ENCODE assay signal across 12 mouse cellular contexts in the genomic region with DNA sequence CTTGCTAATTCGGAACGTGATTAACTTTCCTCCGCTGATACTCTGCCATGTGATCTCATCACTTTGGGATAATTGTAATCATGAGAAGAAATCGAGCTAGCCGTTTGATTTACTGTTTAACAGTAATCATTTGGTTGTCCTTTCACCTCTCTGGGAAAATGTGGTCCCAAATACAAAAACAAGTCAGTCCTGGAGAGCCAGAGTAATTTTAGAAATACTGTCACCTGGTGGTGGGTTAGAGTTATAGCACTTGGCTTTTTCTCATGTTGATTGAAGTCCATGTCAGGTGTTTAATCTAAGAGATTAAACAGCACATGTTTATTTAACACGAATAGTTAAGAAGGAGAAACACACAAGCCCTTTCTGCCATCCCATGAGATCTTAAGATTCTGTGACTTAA.
DNase-seq lines count a peak whose midpoint lies in the region; ATAC-seq and TF ChIP-seq lines count a peak whose summit lies in the region.
"Had no signal": no experiment of that assay in that cellular context is flagged by ENCODE, and none has a peak within 500 bp of the region (broad histone marks: within the 10 kb centered on the region; RNA-seq: fewer than 3 reads in every experiment).

No protein-coding gene starts in this region.

- H3K27me3 ChIP-seq in hindbrain, postnatal 0 days (ENCODE audit: insufficient read depth, low read length) = no peaks in the 10 kb centered on the region
- no peaks in the 10 kb centered on the region for H3K27me3 ChIP-seq in hindbrain, embryonic 12.5 days
- H3K27me3 ChIP-seq in midbrain, embryonic 11.5 days (ENCODE audit: control insufficient read depth, insufficient read depth, low read length) = no peaks in the 10 kb centered on the region
- no peaks in the 10 kb centered on the region for H3K27me3 ChIP-seq in midbrain, embryonic 10.5 days (ENCODE audit: low read depth, poor library complexity, severe bottlenecking)
- H3K27me3 ChIP-seq: heart, embryonic 12.5 days; intestine, embryonic 15.5 days; neural tube, embryonic 12.5 days had no signal

- H3K27ac ChIP-seq in hindbrain, postnatal 0 days = no peak overlapping the region
- H3K27ac ChIP-seq in hindbrain, embryonic 12.5 days = no peak overlapping the region
- H3K27ac ChIP-seq in midbrain, embryonic 11.5 days (ENCODE audit: low read depth, low read length) = no peak overlapping the region
- H3K27ac ChIP-seq in midbrain, embryonic 10.5 days (replicated peaks) = no peak overlapping the region
- H3K27ac ChIP-seq: intestine, embryonic 15.5 days; neural tube, embryonic 12.5 days had no signal

- H3K36me3 ChIP-seq in hindbrain, postnatal 0 days (ENCODE audit: insufficient read depth, low read length) = no peaks in the 10 kb centered on the region
- no peaks in the 10 kb centered on the region for H3K36me3 ChIP-seq in hindbrain, embryonic 12.5 days
- H3K36me3 ChIP-seq in midbrain, embryonic 11.5 days (ENCODE audit: control insufficient read depth, insufficient read depth, low read length) = no peaks in the 10 kb centered on the region
- no peaks in the 10 kb centered on the region for H3K36me3 ChIP-seq in midbrain, embryonic 10.5 days
- H3K36me3 ChIP-seq: heart, embryonic 12.5 days; intestine, embryonic 15.5 days; neural tube, embryonic 12.5 days had no signal

- H3K4me2 ChIP-seq in hindbrain, postnatal 0 days (ENCODE audit: low read depth, low read length) = no peak overlapping the region
- H3K4me2 ChIP-seq in hindbrain, embryonic 12.5 days (replicated peaks) = no peak overlapping the region
- H3K4me2 ChIP-seq in midbrain, embryonic 11.5 days = no peak overlapping the region
- H3K4me2 ChIP-seq: heart, embryonic 12.5 days; intestine, embryonic 15.5 days; neural tube, embryonic 12.5 days had no signal

- 53% methylated on average over 6 of the region's 6 CpGs for WGBS in hindbrain, postnatal 0 days
- 60% methylated on average over 6 of the region's 6 CpGs for WGBS in hindbrain, embryonic 12.5 days
- WGBS in midbrain, embryonic 11.5 days = 66% methylated on average over 6 of the region's 6 CpGs
- WGBS in midbrain, embryonic 10.5 days = 59% methylated on average over 6 of the region's 6 CpGs

- no peaks in the 10 kb centered on the region for H3K9me3 ChIP-seq in hindbrain, postnatal 0 days (ENCODE audit: low read length)
- no peaks in the 10 kb centered on the region for H3K9me3 ChIP-seq in hindbrain, embryonic 12.5 days (replicated peaks)
- no peaks in the 10 kb centered on the region for H3K9me3 ChIP-seq in midbrain, embryonic 11.5 days (ENCODE audit: control insufficient read depth, low read length)
- no peaks in the 10 kb centered on the region for H3K9me3 ChIP-seq in midbrain, embryonic 10.5 days (replicated peaks)
- H3K9me3 ChIP-seq: heart, embryonic 12.5 days; intestine, embryonic 15.5 days; neural tube, embryonic 12.5 days had no signal

- peak; percentile 87 for TF ChIP-seq CTCF in hindbrain, postnatal 0 days (IDR thresholded peaks at IDR 0.05; ENCODE audit: low read depth)

- H3K4me3 ChIP-seq in hindbrain, postnatal 0 days (ENCODE audit: low read length) = no peak overlapping the region
- no peak overlapping the region for H3K4me3 ChIP-seq in hindbrain, embryonic 12.5 days
- H3K4me3 ChIP-seq in midbrain, embryonic 11.5 days (ENCODE audit: low read depth, low read length) = no peak overlapping the region
- no peak overlapping the region for H3K4me3 ChIP-seq in midbrain, embryonic 10.5 days
- H3K4me3 ChIP-seq: heart, embryonic 12.5 days; intestine, embryonic 15.5 days; neural tube, embryonic 12.5 days had no signal

- no peaks in the 10 kb centered on the region for H3K4me1 ChIP-seq in hindbrain, postnatal 0 days (ENCODE audit: insufficient read depth, low read length)
- no peaks in the 10 kb centered on the region for H3K4me1 ChIP-seq in hindbrain, embryonic 12.5 days
- H3K4me1 ChIP-seq in midbrain, embryonic 11.5 days (ENCODE audit: control insufficient read depth, insufficient read depth, low read length) = no peaks in the 10 kb centered on the region
- no peaks in the 10 kb centered on the region for H3K4me1 ChIP-seq in midbrain, embryonic 10.5 days
- H3K4me1 ChIP-seq: heart, embryonic 12.5 days; intestine, embryonic 15.5 days; neural tube, embryonic 12.5 days had no signal

- H3K9ac ChIP-seq in hindbrain, postnatal 0 days (replicated peaks; ENCODE audit: low read length) = no peak overlapping the region
- H3K9ac ChIP-seq in hindbrain, embryonic 12.5 days = no peak overlapping the region
- H3K9ac ChIP-seq in midbrain, embryonic 11.5 days (ENCODE audit: low read length) = no peak overlapping the region
- H3K9ac ChIP-seq: heart, embryonic 12.5 days; intestine, embryonic 15.5 days; neural tube, embryonic 12.5 days had no signal

- no peak for ATAC-seq in hindbrain, postnatal 0 days
- no peak for ATAC-seq in hindbrain, embryonic 12.5 days (ENCODE audit: low FRiP score)
- ATAC-seq in midbrain, embryonic 11.5 days (ENCODE audit: low FRiP score) = 0 out of 2 replicates have a peak, but pooled peaks have one; percentile 55
- no peak for ATAC-seq in megakaryocyte-erythroid progenitor cell, adult 5-6 weeks (replicated peaks; ENCODE audit: low FRiP score, low TSS enrichment, poor library complexity, severe bottlenecking)
- ATAC-seq: forebrain, embryonic 16.5 days; intestine, embryonic 15.5 days had no signal

- DNase-seq in hindbrain, postnatal 0 days (ENCODE audit: low spot score) = peak; percentile 67
- peak; percentile 85 for DNase-seq in midbrain, embryonic 11.5 days (ENCODE audit: low spot score, missing footprints)
- DNase-seq in midbrain, embryonic 10.5 days (ENCODE audit: low spot score) = no peak
- DNase-seq in ZHBTc4 (ENCODE audit: low read depth, low spot score) = peak; percentile 21
- peak; percentile 53 for DNase-seq in retina, postnatal 1 day
- DNase-seq: thymus, postnatal 14 days had no signal
